Mouse (Mus musculus) CD4-positive, CD25-positive, alpha-beta regulatory T cell, adult 4 months (primary cell): Measurements from ENCODE around the gene Dock2. TPM values are rescaled to one million over a fixed set of nuclear protein-coding genes. Genes with fewer than 3 reads are reported as not detected.
"Not testable (repeated sequence)": the region's sequence is repeated elsewhere in the genome, so short reads cannot be mapped to it uniquely, and the experiment has no call there.

ENCODE experiments used
- ATAC-seq: one replicate; pipeline ENCODE4 v1.8.0; 2017
- polyA plus RNA-seq, 2 experiments: library from polyadenylated mRNA; unstranded; fragments of 100-300 nt; shearing (Covaris generic); gene quantifications; one replicate each; pipeline ENCODE4 v1.2.1; 2017

Gene Dock2
- polyA plus RNA-seq, 2 experiments from 2014 or later: 247 to 339 TPM

GRCm38 (mm10) chr11:34276363-34277046, 507.2 kb downstream of the Dock2 start:
- ATAC-seq: no peak

GRCm38 (mm10) chr11:34275941-34276340, 507.8 kb downstream of the Dock2 start:
- ATAC-seq: no peak

GRCm38 (mm10) chr11:34272016-34272415, 511.7 kb downstream of the Dock2 start:
- ATAC-seq: no peak

- ATAC-seq: no peak
Observed at GRCm38 (mm10) chr11:34264099-34264498, 519.6 kb downstream of the Dock2 start.

GRCm38 (mm10) chr11:34258849-34259469, 524.7 kb downstream of the Dock2 start:
- ATAC-seq: no peak

- ATAC-seq: no peak
Observed at GRCm38 (mm10) chr11:34257548-34258189, 526.0 kb downstream of the Dock2 start.

- ATAC-seq: no peak
Observed at GRCm38 (mm10) chr11:34242979-34243378, 540.7 kb downstream of the Dock2 start.

- no peak for ATAC-seq
Observed at GRCm38 (mm10) chr11:34240252-34240651, 543.4 kb downstream of the Dock2 start.

- ATAC-seq: no peak
Observed at GRCm38 (mm10) chr11:34239691-34240090, 544.0 kb downstream of the Dock2 start.

- no peak for ATAC-seq
Observed at GRCm38 (mm10) chr11:34236885-34237284, 546.8 kb downstream of the Dock2 start.

- ATAC-seq: peak; percentile 67
Observed at GRCm38 (mm10) chr11:34236091-34236759, 547.5 kb downstream of the Dock2 start.

GRCm38 (mm10) chr11:34228758-34229364, 554.8 kb downstream of the Dock2 start:
- peak; percentile 51 for ATAC-seq

- ATAC-seq: no peak
Observed at GRCm38 (mm10) chr11:34227180-34227579, 556.5 kb downstream of the Dock2 start.

- ATAC-seq: not testable (repeated sequence)
Observed at GRCm38 (mm10) chr11:34220596-34220995, 563.1 kb downstream of the Dock2 start.

- ATAC-seq: peak; percentile 45
Observed at GRCm38 (mm10) chr11:34212853-34213252, 570.8 kb downstream of the Dock2 start.

- ATAC-seq: no peak
Observed at GRCm38 (mm10) chr11:34207989-34208388, 575.7 kb downstream of the Dock2 start, which contains the start of gene Foxi1. TSS of gene Foxi1 (minus strand) at chr11:34208089.

GRCm38 (mm10) chr11:34202769-34203168, 580.9 kb downstream of the Dock2 start:
- ATAC-seq: no peak

GRCm38 (mm10) chr11:34195142-34195541, 588.5 kb downstream of the Dock2 start:
- ATAC-seq: no peak

GRCm38 (mm10) chr11:34194158-34194941, 589.3 kb downstream of the Dock2 start:
- ATAC-seq: no peak

- no peak for ATAC-seq
Observed at GRCm38 (mm10) chr11:34193658-34194057, 590.0 kb downstream of the Dock2 start.

- no peak for ATAC-seq
Observed at GRCm38 (mm10) chr11:34184266-34184665, 599.4 kb downstream of the Dock2 start.
